Mouse (Mus musculus) neural tube, embryonic 11.5 days (tissue): ENCODE results near the gene Iqca. TPM values are rescaled to one million over a fixed set of nuclear protein-coding genes. Genes with fewer than 3 reads are reported as not detected.

ENCODE experiments used
- ATAC-seq: fragments of 200-750 bp; cut with Nextera tagmentation; 2 replicates; pipeline ENCODE4 v1.8.0; 2017; ENCODE audit warnings: moderate number of reproducible peaks, mild to moderate bottlenecking, moderate TSS enrichment, moderate library complexity; ENCODE audit not compliant: insufficient read depth, low FRiP score, low TSS enrichment
- DNase-seq: peaks from one replicate; pipeline ENCODE4 v3.0.0-alpha.2; 2015; ENCODE audit warnings: low spot score
- H3K27ac ChIP-seq: fragments of 300-500 bp; sonication (generic); 2 replicates; pipeline ENCODE4 v1.5.1; 2014; ENCODE audit warnings: low read depth, mild to moderate bottlenecking, low read length
- H3K27me3 ChIP-seq: fragments of 300-500 bp; sonication (generic); 2 replicates; pipeline ENCODE4 v1.6.1; 2014; ENCODE audit warnings: mild to moderate bottlenecking, low read length, mixed read lengths; ENCODE audit not compliant: control insufficient read depth, insufficient read depth
- H3K36me3 ChIP-seq: fragments of 300-500 bp; sonication (generic); 2 replicates; pipeline ENCODE4 v1.6.1; 2014; ENCODE audit warnings: mild to moderate bottlenecking, low read length, moderate library complexity, mixed read lengths; ENCODE audit not compliant: control insufficient read depth, insufficient read depth
- H3K4me1 ChIP-seq: fragments of 300-500 bp; sonication (generic); 2 replicates; pipeline ENCODE4 v1.6.1; 2014; ENCODE audit warnings: low read length, mixed read lengths; ENCODE audit not compliant: control insufficient read depth, insufficient read depth
- H3K4me2 ChIP-seq: fragments of 300-500 bp; sonication (generic); 2 replicates; pipeline ENCODE4 v1.6.1; 2014; ENCODE audit warnings: low read depth, mild to moderate bottlenecking, moderate library complexity
- H3K4me3 ChIP-seq: fragments of 300-500 bp; sonication (generic); 2 replicates; pipeline ENCODE4 v1.5.1; 2014; ENCODE audit warnings: low read depth, low read length
- H3K9ac ChIP-seq: fragments of 300-500 bp; sonication (generic); 2 replicates; pipeline ENCODE4 v1.6.1; 2014; ENCODE audit warnings: mild to moderate bottlenecking, low read length
- H3K9me3 ChIP-seq: fragments of 300-500 bp; sonication (generic); 2 replicates; pipeline ENCODE4 v1.6.1; 2016; ENCODE audit warnings: low read length; ENCODE audit not compliant: control insufficient read depth
- WGBS: fragments of 180-500 bp; shearing (Covaris S2); extraction: QIAGEN DNeasy Blood & Tissue Kit; methylation state at CpG from one replicate; pipeline ENCODE4 v1.1.7; 2014; 5-methylcytosine and 5-hydroxymethylcytosine counted together
- polyA plus RNA-seq: library from polyadenylated mRNA; unstranded; fragments of >200 nt; fragmentation: Nextera tagmentation; extraction: Ambion mirVana; gene quantifications from 2 replicates; pipeline ENCODE4 v1.2.1, GENCODE M21; 2014

Iqca gene
- polyA plus RNA-seq, result 0.11 TPM in 1 of 2 replicates, not detected in the other

DNA sequence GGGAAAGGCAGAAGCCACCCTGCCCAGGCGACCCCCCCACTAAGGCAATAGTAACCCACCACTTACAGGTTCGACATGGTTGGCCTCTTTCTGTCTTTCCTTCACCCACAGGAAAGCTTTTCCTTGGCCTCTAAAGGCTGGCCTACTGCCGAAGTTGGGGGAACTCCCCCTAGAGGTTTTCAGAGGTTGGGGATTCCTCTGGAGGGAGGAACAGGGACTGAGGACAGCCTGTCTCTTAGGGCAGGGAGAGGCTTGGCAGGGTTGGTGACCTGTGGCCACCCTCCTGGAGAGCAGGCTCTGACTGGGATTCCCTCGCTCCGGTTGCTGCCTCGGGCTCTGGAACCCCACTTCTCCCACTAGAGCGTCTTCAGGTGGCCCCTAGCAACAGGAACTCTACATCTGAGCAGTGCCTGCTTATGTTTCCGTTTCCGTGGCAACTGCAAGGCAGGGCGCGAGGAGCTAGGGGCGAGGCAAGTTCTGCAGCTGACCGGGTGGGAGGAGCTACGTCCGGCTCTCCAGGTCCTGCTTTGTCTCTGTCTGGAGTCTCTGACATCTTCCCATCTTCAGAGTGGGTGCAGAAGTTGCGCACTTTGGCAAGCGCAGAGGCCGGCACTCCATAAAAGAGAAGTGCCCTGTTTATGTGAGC lies at the start of gene Iqca:
Gene Iqca (minus strand): TSS at position 303 of the 646 bp plus-strand sequence.
- Histone ChIP-seq H3K27ac (peak within 1 kb of the TSS; percentile 66), H3K27me3 (no peaks in the 10 kb centered on the region), H3K4me3 (no peak within 1 kb of the TSS), H3K9ac (no peak within 1 kb of the TSS; the same call in 1 of the 2 replicates), H3K9me3 (no peaks in the 10 kb centered on the region), H3K4me1 (peaks cover 9% of the 10 kb centered on the region), H3K36me3 (no peaks in the 10 kb centered on the region), H3K4me2 (peak within 1 kb of the TSS; percentile 22)
- DNase-seq, result peak; percentile 85
- 2% methylated on average over 18 of the region's 18 CpGs for WGBS
- ATAC-seq, result peak; percentile 92

DNA sequence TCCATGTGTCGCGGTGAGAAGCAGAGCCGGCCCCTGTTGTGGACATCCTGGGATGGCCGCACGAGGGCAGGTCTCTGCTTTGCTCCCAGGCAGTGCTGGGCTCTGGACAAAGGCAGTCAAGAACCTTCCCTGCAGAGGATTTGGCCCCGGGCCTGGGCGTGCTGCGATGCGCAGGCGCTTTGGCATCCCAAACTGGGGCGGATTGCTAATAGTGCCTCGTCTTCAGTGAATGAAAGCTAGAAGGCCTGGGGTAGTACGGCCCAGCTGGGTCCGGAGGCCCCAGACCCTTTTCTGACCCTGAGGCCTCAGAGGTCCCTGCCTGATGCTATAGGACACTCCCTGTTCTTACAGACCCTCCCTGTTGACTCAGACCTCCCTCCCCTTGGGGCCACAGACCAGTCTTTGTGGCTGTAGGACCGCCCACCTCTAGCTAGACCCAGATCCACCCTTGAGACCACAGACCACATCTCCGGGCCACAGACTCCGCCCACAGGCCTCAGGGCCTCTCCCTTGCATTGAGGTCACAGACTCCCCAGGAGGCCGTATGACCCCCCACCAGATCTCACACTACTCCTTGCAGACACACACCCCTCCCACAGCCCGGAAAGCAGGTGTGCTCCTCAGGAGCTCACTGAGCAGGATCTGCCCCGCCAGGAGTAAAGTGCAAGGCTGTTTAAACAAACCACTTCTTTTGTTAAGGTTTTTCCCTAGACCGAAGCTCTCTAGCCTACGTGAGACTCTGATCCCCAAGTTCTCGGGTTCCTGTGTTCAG lies 49.2 kb upstream of the Iqca start:
- peak; percentile 35; the same call in 1 of the 2 replicates for ATAC-seq

DNA sequence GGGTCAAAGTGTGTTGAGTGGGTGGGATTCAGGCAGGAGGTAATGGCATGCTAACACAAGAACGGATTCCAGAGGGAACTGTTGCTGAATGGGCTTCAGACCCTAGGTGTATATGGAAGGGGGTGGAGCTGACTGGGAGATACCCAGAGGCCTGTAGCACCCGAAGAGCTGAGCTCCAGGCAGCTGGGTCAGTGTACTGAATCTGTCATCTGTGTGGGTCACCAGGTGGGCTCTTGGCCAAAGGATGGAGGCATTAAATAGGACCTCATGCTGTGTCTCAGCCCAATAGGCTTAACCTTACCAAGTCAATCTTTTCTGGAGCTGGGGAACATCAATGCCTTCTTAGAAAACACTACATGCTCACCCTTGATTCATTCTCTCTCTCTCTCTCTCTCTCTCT lies 48.5 kb upstream of the Iqca start:
- Histone ChIP-seq H3K4me3 (no peak overlapping the region), H3K27me3 (no peaks in the 10 kb centered on the region), H3K4me2 (no peak overlapping the region), H3K27ac (no peak overlapping the region), H3K36me3 (no peaks in the 10 kb centered on the region), H3K9me3 (no peaks in the 10 kb centered on the region), H3K9ac (no peak overlapping the region), H3K4me1 (peaks cover 11% of the 10 kb centered on the region)
- ATAC-seq (no peak), DNase-seq (no peak)
- WGBS, result 55% methylated on average over 2 of the region's 2 CpGs

More for the DNA sequence above, 49.2 kb upstream of the Iqca start:
- Histone ChIP-seq H3K9ac (peak overlapping the region; percentile 20), H3K4me1 (peaks cover 16% of the 10 kb centered on the region), H3K9me3 (no peaks in the 10 kb centered on the region), H3K27ac (no peak overlapping the region), H3K4me2 (peak overlapping the region; percentile 69), H3K36me3 (no peaks in the 10 kb centered on the region), H3K27me3 (no peaks in the 10 kb centered on the region), H3K4me3 (no peak overlapping the region)
- DNase-seq, result peak; percentile 70
- WGBS, result 4% methylated on average over 23 of the region's 23 CpGs

DNA sequence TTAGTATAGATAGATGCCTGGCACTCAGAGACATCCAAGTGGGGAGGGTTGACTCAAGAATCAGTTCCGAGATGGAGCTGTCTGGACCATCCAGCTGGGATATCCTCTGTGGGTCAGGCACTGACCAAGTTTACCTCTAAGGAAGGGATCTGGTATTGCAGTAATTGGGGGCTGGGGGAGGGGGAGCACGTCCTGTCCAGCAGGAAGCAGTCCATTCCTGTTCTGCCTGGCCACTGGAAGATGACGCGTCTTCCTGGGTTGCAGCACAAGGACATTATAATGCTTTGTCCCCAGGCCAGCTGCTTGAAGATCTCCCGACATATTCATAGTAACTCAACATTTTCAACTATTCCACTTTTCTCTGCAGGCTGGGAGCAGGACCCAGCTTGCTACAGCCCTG lies 48.0 kb upstream of the Iqca start:
- peaks cover 11% of the 10 kb centered on the region for H3K4me1 ChIP-seq
- no peak overlapping the region for H3K27ac ChIP-seq
- DNase-seq, result no peak
- H3K36me3 ChIP-seq, result no peaks in the 10 kb centered on the region
- 71% methylated on average over 5 of the region's 5 CpGs for WGBS
- no peak overlapping the region for H3K9ac ChIP-seq
- no peak for ATAC-seq
- no peak overlapping the region for H3K4me2 ChIP-seq
- no peak overlapping the region for H3K4me3 ChIP-seq
- no peaks in the 10 kb centered on the region for H3K27me3 ChIP-seq
- no peaks in the 10 kb centered on the region for H3K9me3 ChIP-seq

DNA sequence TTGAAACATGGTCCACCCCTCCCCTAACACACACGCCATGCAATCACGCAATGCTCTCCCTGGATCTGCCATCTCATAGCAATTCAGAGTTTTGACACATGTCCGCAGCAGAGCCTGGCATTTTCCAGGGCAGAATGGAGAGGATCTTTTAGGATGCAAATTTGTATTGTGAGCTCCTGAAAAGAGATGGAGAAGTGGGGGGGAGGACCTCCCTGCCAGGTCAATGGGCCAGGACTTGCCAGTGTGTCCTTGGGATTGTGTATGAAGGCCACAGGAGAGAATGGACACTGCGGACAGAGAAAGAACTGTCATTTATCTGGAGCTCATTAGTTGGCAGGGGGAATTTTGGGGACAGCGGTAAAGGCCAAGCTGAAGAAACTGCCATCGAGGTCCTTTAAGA lies 35.8 kb upstream of the Iqca start:
- H3K4me3 ChIP-seq, result no peak overlapping the region
- H3K27me3 ChIP-seq, result no peaks in the 10 kb centered on the region
- ATAC-seq, result no peak
- no peaks in the 10 kb centered on the region for H3K36me3 ChIP-seq
- no peak overlapping the region for H3K4me2 ChIP-seq
- no peak overlapping the region for H3K9ac ChIP-seq
- no peak for DNase-seq
- no peak overlapping the region for H3K27ac ChIP-seq
- H3K9me3 ChIP-seq, result no peaks in the 10 kb centered on the region
- 54% methylated on average over 6 of the region's 6 CpGs for WGBS
- peaks cover 15% of the 10 kb centered on the region; the same call in 1 of the 2 replicates for H3K4me1 ChIP-seq

DNA sequence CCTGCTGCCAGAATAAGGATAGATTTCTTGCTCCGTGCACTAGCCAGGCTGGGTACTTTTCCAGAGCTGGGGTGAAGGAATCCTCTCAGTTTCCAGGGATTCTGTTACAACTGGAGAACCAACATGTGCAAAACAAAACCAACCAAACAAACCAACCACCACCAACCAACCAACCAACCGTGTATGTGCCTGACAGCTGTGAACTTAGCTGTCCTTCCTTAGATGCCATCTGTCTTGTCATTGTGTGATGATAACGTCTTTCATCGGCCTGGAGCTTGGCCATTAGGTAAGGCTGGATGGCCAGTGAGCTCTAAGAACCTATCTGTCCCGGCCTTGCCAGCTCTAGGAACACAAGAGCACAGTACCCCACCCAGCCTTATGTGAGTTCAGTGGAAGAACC lies 33.7 kb upstream of the Iqca start:
- H3K4me2 ChIP-seq, result no peak overlapping the region
- no peaks in the 10 kb centered on the region for H3K27me3 ChIP-seq
- DNase-seq, result no peak
- no peaks in the 10 kb centered on the region for H3K36me3 ChIP-seq
- no peak overlapping the region for H3K9ac ChIP-seq
- peaks cover 15% of the 10 kb centered on the region; the same call in 1 of the 2 replicates for H3K4me1 ChIP-seq
- no peaks in the 10 kb centered on the region for H3K9me3 ChIP-seq
- ATAC-seq, result no peak
- H3K4me3 ChIP-seq, result no peak overlapping the region
- H3K27ac ChIP-seq, result no peak overlapping the region
- WGBS, result 96% methylated on average over 5 of the region's 5 CpGs

DNA sequence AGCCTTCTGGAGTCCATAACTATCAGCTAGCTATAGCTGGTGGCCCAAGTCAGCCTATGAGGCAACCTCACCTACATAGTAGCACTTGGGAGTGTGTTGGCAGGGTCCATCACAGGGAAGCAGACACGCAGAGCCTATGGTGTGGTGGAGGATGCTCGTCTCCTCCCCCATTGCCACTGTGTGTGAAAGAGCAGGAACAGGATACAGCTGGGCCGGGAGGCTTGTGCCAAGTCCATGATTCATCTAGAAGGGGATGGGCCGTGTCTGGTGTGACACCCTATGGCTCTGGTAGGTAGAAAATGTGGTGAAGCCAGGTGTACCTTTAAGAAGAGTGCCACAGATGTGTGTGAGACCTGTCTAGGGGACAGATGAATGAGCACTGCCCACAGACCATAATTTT lies 33.0 kb upstream of the Iqca start:
- Histone ChIP-seq H3K9me3 (no peaks in the 10 kb centered on the region), H3K27me3 (no peaks in the 10 kb centered on the region), H3K9ac (no peak overlapping the region), H3K4me2 (no peak overlapping the region), H3K36me3 (no peaks in the 10 kb centered on the region), H3K27ac (no peak overlapping the region), H3K4me1 (peaks cover 15% of the 10 kb centered on the region; the same call in 1 of the 2 replicates), H3K4me3 (no peak overlapping the region)
- no peak for DNase-seq
- ATAC-seq, result no peak
- WGBS, result 93% methylated on average over 4 of the region's 4 CpGs

DNA sequence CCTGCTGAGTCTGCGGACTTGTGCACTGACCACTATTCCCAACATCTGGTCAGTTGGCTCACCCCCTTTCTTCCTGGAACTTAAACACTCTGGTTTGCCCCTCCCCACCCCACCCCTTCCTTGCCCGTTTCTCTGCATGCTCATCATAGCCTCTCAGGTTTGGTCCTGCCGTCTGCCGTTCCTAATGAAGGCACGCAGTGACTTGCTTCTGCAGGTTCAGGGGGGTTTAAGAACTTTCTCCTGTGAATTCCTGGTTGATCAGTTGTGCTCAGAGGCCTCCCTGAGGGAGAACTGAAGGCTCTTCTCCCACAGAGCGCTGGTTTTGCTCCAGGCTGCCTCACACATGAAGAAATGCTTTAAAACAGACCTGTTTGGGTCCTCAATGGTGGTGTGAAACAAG lies 30.4 kb upstream of the Iqca start:
- WGBS, result 63% methylated on average over 6 of the region's 6 CpGs
- ATAC-seq (no peak), DNase-seq (no peak)
- no peaks in the 10 kb centered on the region for H3K9me3 ChIP-seq
- no peaks in the 10 kb centered on the region for H3K27me3 ChIP-seq
- H3K27ac ChIP-seq, result no peak overlapping the region
- H3K4me3 ChIP-seq, result no peak overlapping the region
- no peak overlapping the region for H3K4me2 ChIP-seq
- no peaks in the 10 kb centered on the region for H3K4me1 ChIP-seq
- no peak overlapping the region for H3K9ac ChIP-seq
- no peaks in the 10 kb centered on the region for H3K36me3 ChIP-seq

DNA sequence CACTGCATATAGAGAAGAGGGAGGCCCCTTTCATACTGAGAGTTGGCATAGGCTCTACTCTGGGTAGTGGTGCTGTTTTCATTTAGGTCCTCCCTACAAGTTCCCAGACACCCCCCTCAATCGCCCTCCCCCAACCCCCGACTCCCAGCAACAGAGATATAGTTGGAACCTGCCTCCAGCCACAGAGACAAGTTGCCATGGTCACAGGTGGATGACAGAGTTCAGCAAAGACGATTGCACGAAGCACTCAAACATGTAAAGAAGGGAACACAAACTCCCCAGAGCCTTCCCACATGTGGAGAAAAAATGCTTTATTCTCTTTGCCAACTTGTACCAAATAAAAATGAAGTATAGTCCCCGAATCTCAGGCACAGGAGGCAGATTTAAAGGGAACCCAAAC lies 29.3 kb upstream of the Iqca start:
- WGBS, result 86% methylated on average over 5 of the region's 5 CpGs
- Histone ChIP-seq H3K27me3 (no peaks in the 10 kb centered on the region), H3K27ac (no peak overlapping the region), H3K4me2 (no peak overlapping the region), H3K9ac (no peak overlapping the region), H3K4me3 (no peak overlapping the region), H3K4me1 (no peaks in the 10 kb centered on the region), H3K9me3 (no peaks in the 10 kb centered on the region), H3K36me3 (no peaks in the 10 kb centered on the region)
- DNase-seq (no peak), ATAC-seq (no peak)
